Mouse (Mus musculus) G1E (cell line): ENCODE measurements at regions not wholly inside any gene's neighbourhood (a gene's known extent, or its start where the extent isn't known, plus 50 kb on each side); places are given as distances from the start of the nearest gene placed in this dataset.

Experiments used
- ATAC-seq: 2 replicates; pipeline ENCODE4 v1.8.0; 2016; ENCODE audit warnings: mild to moderate bottlenecking; ENCODE audit not compliant: insufficient number of reproducible peaks, poor library complexity, low FRiP score, severe bottlenecking; ENCODE audit errors: extremely low read depth
- DNase-seq: peaks from one replicate; pipeline ENCODE4 v3.0.0; 2012; ENCODE audit warnings: low spot score
- H3K27me3 ChIP-seq: 2 replicates; pipeline ENCODE4 v1.6.1; 2012; ENCODE audit warnings: mild to moderate bottlenecking, low read length, inconsistent platforms; ENCODE audit not compliant: insufficient read depth
- H3K36me3 ChIP-seq: replicated peaks from 2 replicates; pipeline ENCODE3; 2012; ENCODE audit warnings: mild to moderate bottlenecking, inconsistent platforms
- H3K4me1 ChIP-seq: 2 replicates; pipeline ENCODE4 v1.6.1; 2012; ENCODE audit warnings: low read depth, low read length, inconsistent platforms, mixed read lengths; ENCODE audit not compliant: insufficient read depth
- H3K4me3 ChIP-seq: 2 replicates; pipeline ENCODE4 v1.5.1; 2012; ENCODE audit warnings: low read depth, mild to moderate bottlenecking, inconsistent platforms, low read length, moderate library complexity, mixed read lengths
- H3K9me3 ChIP-seq: replicated peaks from 2 replicates; pipeline ENCODE4 v1.6.1; 2012; ENCODE audit warnings: inconsistent platforms
- CTCF ChIP-seq: IDR thresholded peaks from 2 replicates; pipeline ENCODE4 v1.5.1; 2012; ENCODE audit warnings: low read depth, low read length, inconsistent platforms, mixed read lengths
- GATA1 ChIP-seq: IDR thresholded peaks from 2 replicates; pipeline ENCODE4 v1.6.1; 2012; ENCODE audit warnings: borderline replicate concordance, low read length, inconsistent platforms, mixed read lengths
- GATA2 ChIP-seq: IDR thresholded peaks from 2 replicates; pipeline ENCODE4 v1.6.1; 2012; ENCODE audit warnings: low read depth, low read length, inconsistent platforms, borderline replicate concordance
- POLR2AphosphoS5 ChIP-seq: IDR thresholded peaks from 2 replicates; pipeline ENCODE4 v1.6.1; 2012; ENCODE audit warnings: low read depth, low read length, inconsistent platforms; ENCODE audit not compliant: insufficient replicate concordance
- TAL1 ChIP-seq: conservative IDR thresholded peaks from 2 replicates; pipeline ENCODE4 v1.6.1; 2012; ENCODE audit warnings: low read depth, low read length, inconsistent platforms, mixed read lengths

DNA sequence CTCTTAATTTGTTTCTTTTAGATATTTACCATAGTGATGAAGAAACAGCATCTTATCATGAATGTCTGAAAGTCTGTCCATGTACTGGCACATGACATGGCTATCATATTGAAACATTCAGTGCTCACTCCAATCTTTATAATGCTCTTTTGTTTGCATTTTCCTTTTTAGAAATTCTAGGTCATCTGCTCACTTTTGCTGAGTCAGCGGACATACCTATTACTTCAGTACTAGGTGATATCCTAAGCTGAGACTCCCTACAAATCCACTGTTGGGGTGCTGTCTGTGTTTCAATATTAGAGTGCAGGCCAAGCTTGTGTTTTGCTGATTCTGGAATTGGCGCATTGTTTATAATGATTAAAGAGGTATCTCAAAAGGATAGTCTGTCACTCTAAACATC lies 79.8 kb upstream of the Lhx8 start:
- Histone ChIP-seq H3K4me1 (no peaks in the 10 kb centered on the region), H3K9me3 (peaks cover 26% of the 10 kb centered on the region), H3K4me3 (no peak overlapping the region), H3K36me3 (no peaks in the 10 kb centered on the region), H3K27me3 (no peaks in the 10 kb centered on the region)
- DNase-seq = no peak
- no peak for TF ChIP-seq POLR2AphosphoS5
- no peak for TF ChIP-seq TAL1
- no peak for TF ChIP-seq CTCF
- no peak for TF ChIP-seq GATA2
- TF ChIP-seq GATA1 = no peak
- ATAC-seq = no peak

DNA sequence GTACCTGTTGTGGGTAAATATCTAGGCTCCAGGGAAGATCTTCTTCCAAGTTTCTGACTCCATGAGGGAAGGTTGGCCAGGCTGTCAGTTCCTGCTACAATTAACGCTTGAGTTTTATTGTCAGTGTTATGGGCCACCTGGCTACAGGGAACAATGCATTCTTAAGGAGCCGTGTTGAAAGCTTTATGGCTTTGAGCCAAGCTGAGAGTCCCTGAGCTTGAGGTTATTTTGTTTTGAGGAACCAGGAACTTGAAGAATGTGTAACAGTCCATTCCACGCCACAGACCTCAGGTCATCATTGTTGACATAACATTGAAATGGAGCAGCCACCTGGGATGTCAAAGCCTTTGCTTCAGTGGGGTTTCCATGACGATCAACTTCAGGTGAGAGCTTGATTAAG lies 71.6 kb upstream of the Lhx8 start:
- Histone ChIP-seq H3K9me3 (peaks cover 35% of the 10 kb centered on the region), H3K4me1 (no peaks in the 10 kb centered on the region), H3K4me3 (no peak overlapping the region), H3K36me3 (no peaks in the 10 kb centered on the region), H3K27me3 (no peaks in the 10 kb centered on the region)
- DNase-seq (no peak), ATAC-seq (no peak)
- TF ChIP-seq CTCF (no peak), GATA2 (no peak), TAL1 (no peak), POLR2AphosphoS5 (no peak), GATA1 (no peak)

DNA sequence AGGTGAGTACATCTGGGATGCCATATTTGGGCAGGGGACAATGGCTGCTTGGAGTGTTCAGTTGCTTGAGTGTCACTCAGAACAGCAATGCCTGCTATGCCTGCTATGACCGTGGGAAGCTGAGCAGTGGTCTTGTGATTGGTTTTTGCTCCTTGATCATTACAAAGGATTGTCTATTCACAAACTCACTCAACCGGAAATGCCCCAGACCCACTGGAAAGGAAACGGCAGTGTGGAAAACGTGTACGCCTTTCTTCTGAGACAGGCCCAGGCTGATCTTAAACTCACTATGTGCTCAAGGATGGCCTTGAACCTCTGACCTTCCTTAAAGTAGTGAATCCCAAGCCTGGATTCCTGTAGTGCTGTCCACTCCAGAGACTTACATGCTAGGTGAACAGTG lies 63.2 kb upstream of the Lhx8 start:
- ATAC-seq (no peak), DNase-seq (no peak)
- Histone ChIP-seq H3K27me3 (no peaks in the 10 kb centered on the region), H3K4me1 (no peaks in the 10 kb centered on the region), H3K9me3 (peaks cover 54% of the 10 kb centered on the region), H3K4me3 (no peak overlapping the region), H3K36me3 (no peaks in the 10 kb centered on the region)
- TF ChIP-seq GATA1 = no peak
- TF ChIP-seq CTCF = no peak
- no peak for TF ChIP-seq POLR2AphosphoS5
- TF ChIP-seq GATA2 = no peak
- TF ChIP-seq TAL1 = no peak

DNA sequence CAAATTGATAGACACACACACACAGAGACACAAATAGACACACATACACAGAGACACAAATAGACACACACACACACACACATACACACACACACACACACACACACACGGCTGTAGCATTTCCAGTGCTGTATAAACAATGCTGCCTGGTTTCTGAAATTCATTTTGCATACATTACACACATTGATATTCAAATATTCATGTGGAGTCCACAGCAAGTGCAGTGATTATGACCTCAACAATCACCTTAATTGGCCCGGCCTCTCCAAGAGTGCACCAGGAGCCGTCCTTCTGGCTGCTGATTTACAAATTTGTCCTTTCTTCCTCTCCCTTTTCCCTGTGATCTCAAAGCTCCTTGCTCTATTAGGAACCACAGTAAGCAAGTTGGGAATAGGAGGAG lies 61.2 kb upstream of the Lhx8 start:
- no peak for TF ChIP-seq GATA1
- TF ChIP-seq POLR2AphosphoS5 = no peak
- no peak for TF ChIP-seq CTCF
- TF ChIP-seq GATA2 = no peak
- no peak for TF ChIP-seq TAL1
- ATAC-seq = no peak
- Histone ChIP-seq H3K4me1 (no peaks in the 10 kb centered on the region), H3K36me3 (no peaks in the 10 kb centered on the region), H3K27me3 (no peaks in the 10 kb centered on the region), H3K9me3 (peaks cover 57% of the 10 kb centered on the region), H3K4me3 (no peak overlapping the region)
- no peak for DNase-seq

DNA sequence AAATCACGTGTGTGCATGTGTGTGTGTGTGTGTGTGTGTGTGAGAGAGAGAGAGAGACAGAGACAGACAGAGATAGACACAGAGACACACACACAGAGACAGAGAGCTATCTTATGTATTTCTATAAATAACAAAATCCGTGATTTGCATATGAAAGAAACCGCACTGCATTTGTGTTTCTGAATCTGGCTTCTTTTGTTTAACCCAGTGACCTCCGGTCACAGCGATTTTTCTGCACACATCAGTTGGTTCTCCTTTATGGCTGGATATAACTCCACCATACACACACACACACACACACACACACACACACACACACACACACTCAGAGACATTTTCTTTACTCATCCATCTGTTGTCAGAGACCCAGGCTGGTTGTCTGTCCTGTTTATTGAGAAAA lies 58.2 kb upstream of the Lhx8 start:
- ATAC-seq (no peak), DNase-seq (no peak)
- peaks cover 58% of the 10 kb centered on the region for H3K9me3 ChIP-seq
- H3K4me1 ChIP-seq = no peaks in the 10 kb centered on the region
- H3K4me3 ChIP-seq = no peak overlapping the region
- TF ChIP-seq TAL1 (no peak), POLR2AphosphoS5 (no peak), CTCF (no peak)
- no peaks in the 10 kb centered on the region for H3K27me3 ChIP-seq
- H3K36me3 ChIP-seq = no peaks in the 10 kb centered on the region

DNA sequence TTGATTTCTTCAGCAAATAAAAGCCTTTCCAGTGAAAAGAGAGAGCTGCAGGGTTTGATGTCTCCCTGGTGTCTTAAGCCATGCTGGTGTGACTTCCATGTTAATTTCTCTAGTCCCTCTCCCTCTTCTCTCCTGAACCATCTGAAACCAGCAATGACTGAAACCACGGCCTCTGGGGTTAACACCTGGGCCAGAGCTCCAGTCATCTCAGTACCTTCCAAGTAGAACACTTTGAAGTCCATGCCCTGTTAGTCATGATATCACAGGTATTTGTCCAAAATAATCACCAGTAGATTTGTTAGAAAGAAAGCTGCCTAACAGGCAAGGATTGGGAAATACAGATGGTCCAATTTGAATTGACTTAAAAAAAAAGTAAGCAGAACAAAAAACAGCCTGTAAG lies 56.8 kb upstream of the Lhx8 start:
- Histone ChIP-seq H3K4me3 (no peak overlapping the region), H3K4me1 (no peaks in the 10 kb centered on the region), H3K27me3 (no peaks in the 10 kb centered on the region), H3K36me3 (no peaks in the 10 kb centered on the region), H3K9me3 (peaks cover 60% of the 10 kb centered on the region)
- ATAC-seq (no peak), DNase-seq (no peak)
- no peak for TF ChIP-seq TAL1
- no peak for TF ChIP-seq GATA2
- TF ChIP-seq CTCF = no peak
- TF ChIP-seq GATA1 = no peak
- TF ChIP-seq POLR2AphosphoS5 = no peak

DNA sequence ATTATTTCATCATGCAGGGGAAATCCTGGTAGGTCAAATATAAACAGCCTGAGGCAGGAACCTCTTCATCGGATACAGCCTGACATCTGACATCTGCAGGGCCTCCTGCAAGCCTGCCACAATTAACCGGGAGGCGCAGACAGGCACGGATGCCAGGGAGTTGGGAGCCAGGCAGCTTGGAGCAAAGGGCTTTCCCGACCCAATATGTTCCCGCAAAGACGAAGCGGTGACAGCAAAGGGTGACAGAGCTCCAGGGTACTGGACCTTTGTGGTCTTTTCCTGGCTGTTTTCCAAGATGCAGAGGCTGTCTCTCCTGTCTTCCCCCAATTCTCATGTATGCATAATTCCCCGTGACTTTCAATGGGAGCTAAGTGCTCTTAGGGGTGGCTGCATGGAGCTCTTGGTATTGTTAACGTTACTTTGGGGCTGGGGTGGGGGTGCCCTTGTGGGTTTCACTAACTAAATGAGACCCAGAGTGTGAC lies 55.4 kb upstream of the Lhx8 start:
- no peak for DNase-seq
- Histone ChIP-seq H3K4me3 (no peak overlapping the region), H3K9me3 (peaks cover 57% of the 10 kb centered on the region), H3K36me3 (no peaks in the 10 kb centered on the region), H3K27me3 (no peaks in the 10 kb centered on the region), H3K4me1 (no peaks in the 10 kb centered on the region)
- no peak for ATAC-seq
- TF ChIP-seq CTCF (no peak), GATA2 (no peak), POLR2AphosphoS5 (no peak), GATA1 (no peak), TAL1 (no peak)
